Mouse (Mus musculus): ENCODE measurements around the gene Acbd5.

The Acbd5 gene

DNA sequence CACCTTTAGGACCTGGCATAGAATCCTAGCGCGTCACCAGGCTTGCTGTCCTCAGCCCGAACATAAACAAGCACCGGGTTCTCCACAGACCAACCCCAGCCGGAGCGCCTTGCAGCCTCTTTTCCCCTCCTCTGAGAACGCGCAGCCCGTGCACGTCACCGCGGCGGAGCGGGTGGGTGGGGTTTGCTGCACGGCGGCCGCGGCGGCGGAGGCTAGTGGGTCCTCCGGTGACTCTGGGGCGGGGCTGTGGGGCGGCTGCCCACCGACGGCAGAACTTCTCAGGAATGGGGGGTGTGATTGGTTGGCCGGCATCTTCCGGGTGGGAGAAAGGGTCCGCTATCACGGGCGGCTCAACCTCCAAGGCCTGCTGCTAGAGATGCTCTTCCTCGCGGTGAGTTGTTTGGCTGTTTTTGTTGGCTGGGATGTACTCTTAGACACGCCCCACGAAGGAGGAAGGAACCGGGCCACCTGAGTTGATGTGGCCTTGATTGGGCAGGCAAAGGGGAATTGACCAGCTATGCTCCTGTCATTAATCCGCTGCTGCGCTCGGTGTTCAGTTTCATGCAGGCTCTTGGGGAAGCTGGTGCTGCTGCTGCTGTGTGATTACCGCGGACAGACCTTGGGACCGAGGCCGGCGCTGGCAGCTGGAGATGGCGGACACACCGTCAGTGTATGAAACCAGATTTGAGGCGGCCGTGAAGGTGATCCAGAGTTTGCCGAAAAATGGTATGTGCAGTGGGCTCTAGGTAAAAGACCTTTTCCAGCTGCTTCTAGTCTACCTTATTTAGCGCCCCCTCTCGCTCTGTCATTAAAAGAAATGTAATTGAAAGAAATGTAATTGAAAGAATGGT is 1.2 kb downstream of the Acbd5 start:
- DNase-seq (ENCODE audit: low read depth in 2 of 2, low spot score in 2 of 2), result peak; percentile 96

DNA sequence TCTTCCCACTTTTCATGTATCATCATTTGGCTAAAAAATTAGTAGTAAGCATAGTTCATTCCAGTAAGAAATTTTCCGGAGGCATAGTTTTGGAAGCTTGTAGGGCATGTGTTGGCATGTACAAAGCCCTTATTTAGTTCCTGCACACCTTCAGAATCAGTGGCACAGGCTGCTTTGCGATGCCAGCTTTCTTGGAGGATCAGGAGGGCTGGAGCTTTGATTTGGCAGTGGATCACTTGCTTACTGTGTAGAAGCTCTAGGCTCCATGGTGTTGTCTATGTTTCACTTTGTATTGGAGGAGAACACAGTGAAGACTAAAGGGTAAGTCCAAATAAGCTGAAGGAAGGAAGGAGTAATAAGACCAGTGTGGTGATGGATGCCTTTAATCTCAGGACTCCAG is 2.5 kb downstream of the Acbd5 start:
- no peak for DNase-seq (ENCODE audit: low read depth in 2 of 2, low spot score in 2 of 2)

DNA sequence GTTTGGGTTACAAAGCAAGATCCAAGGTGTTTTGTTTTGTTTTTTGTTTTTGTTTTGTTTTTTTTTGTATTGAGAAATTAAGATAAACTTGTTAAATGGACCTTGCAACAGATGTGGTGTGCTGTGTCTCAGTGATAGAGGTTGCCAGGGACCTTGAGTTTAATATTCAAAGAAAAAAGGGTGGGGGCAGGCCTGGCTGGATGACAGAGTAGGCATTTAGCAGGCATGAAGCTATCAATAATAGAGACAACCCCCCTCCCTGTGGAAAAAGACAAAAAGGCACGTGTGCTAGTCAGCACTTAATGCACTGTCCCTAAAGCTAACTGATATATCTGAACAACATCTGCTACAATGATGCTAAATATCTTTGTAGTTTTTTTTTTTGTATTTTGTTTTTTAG is 3.4 kb downstream of the Acbd5 start:
- DNase-seq (ENCODE audit: low read depth in 2 of 2, low spot score in 2 of 2), result no peak

DNA sequence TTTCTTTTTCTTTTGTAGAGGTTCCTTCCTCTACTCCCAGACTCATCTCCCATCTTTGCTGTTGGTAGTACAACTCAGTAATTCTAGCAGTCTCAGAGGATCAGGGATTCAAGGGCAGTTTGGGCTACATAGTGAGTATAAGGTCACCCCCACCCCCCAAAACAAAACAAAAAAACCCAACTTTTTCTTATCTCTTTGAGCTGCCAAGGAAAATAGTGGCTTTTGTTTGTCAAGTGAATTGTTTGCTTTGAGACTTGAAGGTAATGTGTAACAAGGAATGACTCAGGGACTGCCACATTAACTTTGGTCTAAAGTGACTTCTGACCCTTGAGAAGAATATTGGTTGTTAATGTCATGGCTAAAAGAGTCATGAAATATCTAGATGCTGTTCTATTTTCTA is 7.9 kb downstream of the Acbd5 start:
- no peak for DNase-seq (ENCODE audit: low read depth in 2 of 2, low spot score in 2 of 2)

DNA sequence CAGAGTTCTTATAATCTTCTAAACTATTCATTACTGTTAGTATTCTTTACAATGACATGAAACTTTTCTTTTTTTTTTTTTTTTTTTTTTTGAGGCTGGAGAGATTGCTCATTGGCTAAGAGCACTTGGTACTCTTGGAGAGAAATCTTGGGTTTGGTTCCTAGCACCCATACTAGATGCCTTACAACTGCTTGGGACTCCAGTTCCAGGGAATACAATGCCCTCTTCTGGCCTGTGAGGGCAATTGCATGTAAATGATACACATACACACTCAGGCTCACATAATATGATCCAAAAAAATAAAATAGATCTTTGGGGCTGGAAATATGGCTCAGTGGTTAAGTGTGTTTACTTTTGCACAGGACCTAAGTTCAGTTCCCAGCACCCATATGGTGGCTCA is 8.8 kb downstream of the Acbd5 start:
- no peak for DNase-seq (ENCODE audit: low read depth in 2 of 2, low spot score in 2 of 2)

DNA sequence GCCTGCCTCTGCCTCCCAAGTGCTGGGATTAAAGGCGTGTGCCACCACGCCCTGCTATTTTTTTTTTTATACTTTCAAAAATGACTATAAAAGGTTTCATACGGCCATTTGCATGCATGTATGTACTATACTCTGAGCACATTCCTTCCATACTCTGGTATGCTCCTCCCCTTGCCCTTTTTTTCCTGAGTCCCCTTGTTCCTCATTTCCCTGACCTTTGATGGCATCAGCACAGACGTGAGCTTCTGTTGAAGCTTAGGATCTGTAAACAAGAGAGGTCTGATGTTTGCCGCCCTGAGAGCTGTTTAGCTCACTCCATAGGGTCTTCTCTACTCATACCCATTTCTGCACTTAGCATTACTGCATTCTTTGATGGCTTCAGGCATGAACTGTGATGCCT is 9.7 kb downstream of the Acbd5 start:
- no peak for DNase-seq (ENCODE audit: low read depth in 2 of 2, low spot score in 2 of 2)

DNA sequence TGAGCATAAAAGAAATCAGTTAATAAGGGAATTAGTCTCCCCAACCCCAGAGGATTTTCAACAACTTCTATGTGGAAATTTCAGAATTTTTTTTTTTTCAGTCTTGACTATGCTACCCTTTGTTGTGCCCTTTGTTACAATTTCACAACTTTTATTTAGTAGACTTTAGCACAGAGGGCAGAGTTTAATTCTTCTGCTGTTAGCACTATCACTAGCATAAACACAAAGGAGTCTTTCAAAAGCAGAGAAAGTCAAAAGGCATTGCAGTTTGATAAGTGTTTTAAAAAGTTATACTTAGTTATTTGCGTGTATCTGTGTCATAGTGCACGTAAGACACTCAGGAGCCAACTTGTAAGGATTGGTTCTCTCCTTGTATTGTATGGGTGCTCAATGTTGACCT is 10.6 kb downstream of the Acbd5 start:
- DNase-seq (ENCODE audit: low read depth in 2 of 2, low spot score in 2 of 2), result no peak

DNA sequence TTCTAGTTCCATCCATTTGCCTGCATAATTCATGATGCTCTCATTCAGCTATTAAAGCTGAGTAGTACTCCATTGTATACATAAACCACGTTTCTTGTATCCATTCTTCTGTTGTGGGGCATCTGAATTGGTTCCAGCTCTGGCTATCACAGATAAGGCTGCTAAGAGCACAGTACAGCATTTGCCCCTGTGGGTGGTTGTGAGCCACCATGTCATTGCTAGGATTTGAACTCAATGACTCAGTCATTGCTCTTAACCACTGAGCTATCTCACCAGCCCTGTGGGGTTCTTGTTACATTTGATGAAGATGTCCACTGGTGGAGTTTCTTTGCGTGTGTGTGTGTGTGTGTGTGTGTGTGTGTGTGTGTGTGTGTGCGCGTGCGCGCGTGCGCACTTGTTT is 16.6 kb downstream of the Acbd5 start:
- no peak for DNase-seq (ENCODE audit: low read depth in 2 of 2, low spot score in 2 of 2)

DNA sequence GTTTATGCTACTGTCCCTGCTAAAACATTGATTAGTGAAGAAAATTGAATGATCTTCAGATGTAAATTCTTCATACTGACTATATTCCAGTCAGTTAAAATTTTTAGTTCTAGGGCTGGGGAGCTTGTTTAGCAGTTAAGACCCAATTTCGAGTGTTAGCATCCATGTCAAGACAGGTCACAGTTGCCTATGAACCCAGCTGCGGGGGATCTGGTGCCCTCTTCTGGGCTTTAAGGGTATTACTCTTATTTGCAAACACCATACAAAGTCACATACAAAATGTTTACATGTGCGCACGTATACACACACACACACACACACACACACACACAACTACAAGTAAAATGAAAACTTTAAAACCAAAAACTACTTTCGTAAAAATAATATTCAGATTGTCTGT is 24.2 kb downstream of the Acbd5 start:
- peak; percentile 34 to 53 for DNase-seq (ENCODE audit: low read depth in 2 of 2, low spot score in 2 of 2)

DNA sequence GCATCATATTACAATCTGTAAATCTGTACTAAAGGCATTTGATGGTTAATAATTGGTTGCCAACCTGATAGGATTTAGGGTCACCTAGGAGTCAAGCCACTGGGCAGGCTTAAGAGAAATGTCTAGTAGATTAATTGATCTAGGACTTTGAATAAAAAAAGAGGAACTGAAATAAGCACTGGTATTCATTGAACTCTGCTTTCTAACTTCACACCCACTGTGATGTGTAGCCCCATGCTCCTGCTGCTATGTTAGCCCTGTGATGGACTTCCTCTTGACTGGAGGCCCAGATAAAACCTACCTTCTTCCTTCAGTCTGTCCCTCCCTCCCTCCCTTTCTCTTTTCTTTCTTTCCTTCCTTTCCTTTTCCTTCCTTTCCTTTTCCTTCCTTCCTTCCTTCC is 29.1 kb downstream of the Acbd5 start:
- no peak for DNase-seq (ENCODE audit: low read depth in 2 of 2, low spot score in 2 of 2)

DNA sequence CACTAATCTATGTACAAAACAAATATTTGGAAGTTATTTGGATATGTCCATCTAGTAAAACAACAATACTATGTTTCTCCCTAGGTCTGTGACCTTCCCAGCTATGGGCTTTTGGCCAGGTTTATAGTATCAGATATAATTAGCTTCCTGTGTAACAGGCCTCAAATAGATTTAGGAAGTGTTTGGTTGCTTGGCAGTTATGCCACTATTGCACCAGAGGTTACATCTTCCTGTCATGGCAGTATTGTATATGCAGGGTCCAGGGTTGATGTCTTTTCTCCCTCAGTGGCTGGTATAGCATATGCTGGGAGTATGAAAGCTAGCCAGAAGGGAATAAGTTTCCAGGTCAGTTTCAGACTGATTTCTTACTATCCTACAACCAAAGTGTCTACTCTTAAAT is 34.3 kb downstream of the Acbd5 start:
- DNase-seq (ENCODE audit: low read depth in 2 of 2, low spot score in 2 of 2), result no peak

DNA sequence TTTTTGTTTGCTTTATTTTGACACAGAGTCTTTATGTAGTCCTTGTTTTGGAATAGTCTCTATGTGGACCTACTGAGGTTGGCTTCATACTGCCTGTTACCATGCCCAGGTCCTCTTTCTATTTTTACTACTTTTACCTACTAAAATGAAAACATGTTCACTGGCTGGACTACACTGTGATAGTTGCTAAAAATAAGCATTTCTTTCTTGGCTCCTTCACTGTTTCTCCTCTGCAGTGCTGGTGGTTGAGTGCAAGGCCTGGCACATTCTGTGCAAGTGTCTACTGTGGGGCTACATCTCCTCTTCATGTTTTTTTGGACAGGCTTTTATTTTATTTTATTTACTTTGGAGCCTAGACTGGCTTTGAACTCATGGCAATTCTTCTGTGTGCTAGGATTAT is 51.6 kb downstream of the Acbd5 start:
- no peak for DNase-seq (ENCODE audit: low read depth in 2 of 2, low spot score in 2 of 2)

DNA sequence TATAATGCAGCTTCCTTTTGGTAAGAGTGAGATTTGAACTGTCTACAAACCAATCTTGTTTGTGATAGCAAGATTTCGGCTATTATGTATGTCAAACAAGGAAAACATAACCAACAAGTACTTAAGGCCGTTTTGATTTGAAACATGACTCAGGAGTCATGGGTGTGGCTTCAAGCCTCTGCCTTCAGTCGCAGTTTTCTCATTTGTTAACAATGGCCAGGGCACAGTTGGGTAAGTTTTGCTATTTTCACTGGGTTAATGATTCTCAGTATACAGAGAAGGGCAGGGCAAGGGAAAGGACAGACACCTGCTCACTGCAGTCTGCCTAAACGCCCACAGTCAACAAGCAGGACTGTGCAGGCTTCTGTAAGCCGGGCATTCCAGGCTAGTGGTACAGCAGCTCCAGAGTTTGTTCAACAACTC is 87.2 kb downstream of the Acbd5 start:
- DNase-seq (ENCODE audit: low read depth in 2 of 2, low spot score in 2 of 2), result no peak

DNA sequence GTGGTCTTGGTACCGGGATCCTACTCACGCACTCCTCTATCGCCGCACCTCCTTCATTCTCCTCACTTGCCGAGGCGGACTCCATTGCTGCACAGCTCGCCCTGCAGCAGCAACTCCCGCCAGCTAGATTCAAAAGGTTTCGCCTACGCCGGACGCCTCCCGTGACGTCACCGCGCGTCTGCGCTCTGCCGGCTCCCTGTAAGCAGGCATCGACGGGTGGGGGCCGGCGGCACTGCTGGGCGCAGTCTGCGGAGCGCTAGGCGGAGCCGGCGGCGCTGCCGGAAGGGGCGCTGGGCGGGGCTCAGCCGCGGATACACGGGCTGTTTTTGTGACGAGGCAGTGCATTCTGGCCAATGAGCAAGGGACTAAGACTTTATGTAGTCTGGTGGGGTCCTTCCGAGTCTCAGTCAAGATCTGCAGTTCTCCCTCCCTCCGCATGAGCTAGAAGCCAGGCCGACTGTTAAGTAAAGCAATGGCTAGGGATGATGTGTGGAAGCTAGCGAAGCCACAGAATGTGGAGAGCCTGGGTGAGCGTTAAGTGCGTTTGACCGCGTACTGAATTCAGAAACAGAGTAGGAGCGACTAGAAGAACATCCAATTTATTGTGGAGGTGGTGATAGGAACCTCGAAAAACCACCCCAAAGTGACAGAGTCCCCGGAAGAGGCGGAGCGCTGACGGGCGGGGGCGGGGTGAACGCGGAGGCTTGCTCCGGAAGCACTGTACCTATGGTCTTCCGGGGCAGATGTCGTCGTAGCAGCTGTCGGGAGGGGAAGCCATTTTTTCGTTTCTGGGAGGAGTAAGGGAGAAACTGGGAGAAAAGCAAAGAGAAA is 88.0 kb downstream of the Acbd5 start, which contains the start of the genes Mastl and Yme1l1:
Mastl (minus strand) TSS at position 248 of the 831 bp plus-strand sequence.
Yme1l1 (plus strand) TSS at position 593 of the 831 bp plus-strand sequence.
- DNase-seq (ENCODE audit: low read depth in 2 of 2, low spot score in 2 of 2), result peak; percentile 93 to 96

DNA sequence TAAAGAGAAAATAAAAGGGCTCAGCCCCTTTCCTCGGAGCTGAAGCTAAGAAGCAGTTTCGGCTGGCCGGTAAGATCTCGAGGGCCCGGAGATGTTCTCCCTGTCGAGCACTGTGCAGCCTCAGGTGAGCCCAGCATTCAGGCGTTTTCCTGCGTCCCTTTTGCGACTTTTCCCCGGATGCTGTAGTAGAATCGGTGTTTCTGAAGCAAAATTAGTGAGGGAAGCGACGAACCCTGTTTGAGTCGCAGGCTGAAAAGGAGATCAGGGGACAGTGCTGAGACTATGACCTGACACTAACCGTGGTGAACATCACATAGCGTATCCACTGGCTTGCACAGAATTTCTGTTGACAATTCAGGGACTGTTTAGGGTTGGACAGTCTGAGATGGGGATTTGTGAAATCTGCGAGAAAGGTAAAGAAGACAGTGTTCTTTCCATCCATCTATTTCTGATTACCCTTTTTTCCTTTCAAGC is 88.7 kb downstream of the Acbd5 start:
- no peak for DNase-seq (ENCODE audit: low read depth in 2 of 2, low spot score in 2 of 2)
